Mouse (Mus musculus) mesoderm, embryonic 11.5 days (tissue): ENCODE data around the gene Dhx32.

Experiments used
- DNase-seq: peaks from one replicate; pipeline ENCODE4 v3.0.0-alpha.2; 2012; ENCODE audit warnings: low read depth, low spot score

Dhx32 gene

GRCm38 (mm10) chr7:133775179-133775578 lies 7.3 kb downstream of the Dhx32 start:
- DNase-seq = peak; percentile 46

DNA sequence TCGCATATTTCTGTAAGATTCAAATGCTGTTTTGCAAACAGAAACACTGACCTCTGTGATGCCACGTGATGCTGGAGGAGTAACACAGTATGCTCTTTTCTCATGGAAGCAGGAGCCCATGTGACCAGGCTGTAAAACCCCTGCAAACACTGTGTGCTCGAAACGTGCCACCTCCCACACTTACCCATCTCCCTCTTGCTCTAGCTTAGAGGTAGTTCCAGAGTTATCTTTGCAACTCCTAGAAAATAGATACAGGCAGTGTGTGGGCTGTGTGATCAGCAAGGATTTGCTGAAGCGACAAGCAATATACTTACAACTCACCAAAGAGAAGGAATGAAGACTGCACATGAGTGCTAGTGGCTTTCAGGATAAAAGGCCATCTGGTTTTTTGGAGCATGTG lies 14.0 kb downstream of the Dhx32 start:
- no peak for DNase-seq

DNA sequence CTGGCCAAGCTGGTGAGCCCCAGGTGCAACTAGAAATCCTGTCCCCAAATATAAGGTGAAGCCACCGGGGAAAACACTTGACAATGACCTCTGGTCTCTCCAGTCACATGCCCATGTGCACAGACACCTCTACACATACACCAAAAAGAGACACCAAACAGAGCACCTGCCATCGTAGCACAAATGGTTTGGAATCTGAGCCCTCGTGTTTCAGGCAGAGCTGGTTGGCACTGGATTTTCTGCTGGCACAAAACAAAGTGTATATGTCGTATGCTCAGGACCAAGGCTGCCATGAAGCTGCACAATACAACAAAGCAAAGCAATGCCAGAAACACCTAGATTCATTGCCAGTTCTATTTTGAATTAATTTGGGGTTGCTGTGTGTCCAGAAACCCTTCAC lies 14.5 kb downstream of the Dhx32 start:
- no peak for DNase-seq

- DNase-seq = no peak
Observed at GRCm38 (mm10) chr7:133765849-133766243, 16.7 kb downstream of the Dhx32 start.

GRCm38 (mm10) chr7:133765240-133765848 lies 17.2 kb downstream of the Dhx32 start:
- DNase-seq = no peak

DNA sequence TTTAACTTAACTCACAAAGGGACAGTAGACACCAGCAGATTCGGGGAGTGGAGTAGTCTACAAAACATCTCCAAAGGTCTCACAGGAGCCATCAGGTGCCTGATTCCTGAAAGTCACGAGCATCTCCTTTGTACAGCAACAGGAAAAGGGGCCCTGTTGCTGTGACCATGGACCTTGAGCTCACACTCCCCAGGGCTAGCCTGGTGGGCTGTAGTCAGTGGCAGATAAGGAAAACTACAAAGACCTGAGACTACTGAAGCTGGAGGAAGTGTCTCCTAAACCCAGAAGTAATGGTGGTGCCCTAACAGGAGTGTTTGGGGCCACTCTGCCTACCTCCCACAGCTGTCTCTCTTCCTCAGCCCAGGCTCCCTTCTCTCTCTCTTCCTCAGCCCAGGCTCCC lies 18.1 kb downstream of the Dhx32 start:
- no peak for DNase-seq

- DNase-seq = no peak
Observed at GRCm38 (mm10) chr7:133762696-133763095, 19.8 kb downstream of the Dhx32 start.

DNA sequence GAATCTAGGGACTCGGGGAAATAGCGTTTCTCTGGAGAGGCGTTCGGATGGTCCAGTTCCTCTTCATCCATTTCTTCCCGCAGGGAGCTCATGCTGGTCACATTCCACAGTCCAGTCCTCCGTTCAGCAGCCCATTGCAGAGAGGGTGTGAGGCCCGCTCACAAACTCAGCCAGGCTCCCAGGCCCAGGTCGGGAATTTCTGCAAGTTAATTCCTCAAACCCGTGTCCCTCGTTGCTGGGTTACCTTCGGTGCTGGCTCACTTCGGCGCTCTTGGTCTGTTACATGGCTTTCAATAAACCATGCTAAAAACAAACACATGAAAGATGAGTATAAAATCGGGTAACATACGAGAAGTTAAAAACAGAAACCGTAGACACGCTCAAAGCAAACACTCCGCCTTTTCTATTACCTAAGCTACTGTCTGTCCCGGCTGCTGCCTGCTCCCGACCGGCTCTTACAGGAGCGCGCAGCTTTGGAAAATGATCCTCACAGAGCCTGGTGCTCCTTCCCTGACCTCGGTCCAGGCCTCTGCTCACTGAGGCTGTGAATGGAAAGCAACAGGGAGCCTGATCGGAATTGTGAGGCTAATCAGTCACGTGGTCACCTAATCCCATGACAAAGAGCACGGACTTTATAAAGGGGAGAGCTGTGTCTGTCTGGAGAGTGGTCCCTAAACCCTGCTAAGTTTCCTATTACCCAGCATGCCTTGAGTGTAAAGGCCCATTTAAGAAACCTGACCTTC lies 22.7 kb downstream of the Dhx32 start:
- peak; percentile 82 for DNase-seq

GRCm38 (mm10) chr7:133758716-133759115 lies 23.8 kb downstream of the Dhx32 start:
- no peak for DNase-seq

- no peak for DNase-seq
Observed at GRCm38 (mm10) chr7:133757961-133758455, 24.5 kb downstream of the Dhx32 start.

DNA sequence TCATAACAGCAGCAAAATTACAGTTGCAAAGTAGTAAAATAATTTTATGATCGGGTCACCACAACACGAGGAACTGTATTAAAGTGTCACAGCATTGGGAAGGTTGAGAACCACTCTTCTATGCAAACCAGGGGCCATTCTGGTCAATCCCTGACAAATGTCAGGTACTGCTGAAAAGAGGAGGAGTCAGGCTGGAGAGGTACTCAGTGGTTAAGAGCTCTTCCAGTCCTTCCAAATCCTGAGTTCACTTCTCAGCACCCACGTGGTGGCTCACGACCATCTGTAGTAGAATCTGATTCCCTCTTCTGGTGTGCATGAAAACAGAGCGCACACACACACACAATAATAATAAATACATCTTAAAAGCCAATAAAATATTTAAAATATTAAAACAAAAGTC lies 31.4 kb downstream of the Dhx32 start:
- no peak for DNase-seq

GRCm38 (mm10) chr7:133750666-133751065 lies 31.9 kb downstream of the Dhx32 start:
- no peak for DNase-seq

DNA sequence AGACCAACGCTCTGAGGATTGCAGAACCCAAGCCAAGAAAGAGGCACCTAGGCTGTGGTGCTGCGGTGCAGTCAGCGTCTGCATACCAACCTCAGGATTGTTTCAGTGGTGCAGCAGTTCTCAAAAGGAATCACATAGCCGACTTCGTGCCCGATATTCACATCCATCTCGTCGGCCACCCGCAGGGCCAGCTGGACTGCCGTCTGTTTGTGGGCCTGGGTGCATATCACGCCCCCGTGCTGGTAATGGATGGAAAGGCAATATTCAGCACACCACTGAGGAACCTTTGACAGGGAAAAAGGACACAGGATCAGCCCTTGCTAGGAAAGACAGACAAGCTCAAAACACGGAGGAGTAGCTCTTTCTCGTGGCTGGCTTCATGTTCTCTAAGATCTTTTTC lies 33.8 kb downstream of the Dhx32 start:
- no peak for DNase-seq

DNA sequence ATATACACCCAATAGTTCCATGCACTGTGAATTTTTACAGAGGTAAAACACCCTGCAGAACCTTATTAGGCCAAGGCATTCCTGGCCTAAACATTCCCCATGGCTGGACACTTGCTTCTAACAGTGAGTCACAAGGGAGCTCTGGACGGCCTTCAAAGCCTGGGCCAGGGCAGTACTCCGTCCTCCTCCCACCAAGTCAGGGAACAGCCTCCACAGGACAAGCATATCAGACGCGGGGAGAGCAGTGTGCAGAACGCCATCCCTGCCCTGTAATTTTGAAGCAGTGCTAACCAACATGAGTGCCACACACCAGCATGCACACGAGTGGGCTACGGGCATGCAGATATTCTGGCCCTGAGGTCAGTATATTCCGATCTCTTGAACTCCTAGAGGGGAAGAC lies 35.2 kb downstream of the Dhx32 start:
- DNase-seq = no peak

DNA sequence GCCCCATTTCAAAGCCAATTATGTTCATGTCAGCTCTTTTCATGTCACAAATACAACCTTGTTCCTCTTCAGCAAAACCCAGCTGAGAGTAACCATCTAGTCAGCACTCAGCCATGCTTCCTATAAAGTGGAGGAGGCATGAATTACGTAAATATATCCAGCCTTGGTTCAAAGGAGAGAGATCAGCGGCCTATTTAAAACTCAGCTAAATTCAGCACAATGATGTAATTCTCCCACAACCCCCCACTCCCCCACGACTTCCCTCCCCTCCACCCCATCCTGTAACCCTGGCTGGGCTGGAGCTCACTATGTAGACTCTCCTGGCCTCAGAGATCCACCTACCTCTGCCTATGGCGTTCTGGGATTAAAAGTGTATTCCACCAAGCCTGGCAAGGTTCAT lies 37.8 kb downstream of the Dhx32 start:
- no peak for DNase-seq

DNA sequence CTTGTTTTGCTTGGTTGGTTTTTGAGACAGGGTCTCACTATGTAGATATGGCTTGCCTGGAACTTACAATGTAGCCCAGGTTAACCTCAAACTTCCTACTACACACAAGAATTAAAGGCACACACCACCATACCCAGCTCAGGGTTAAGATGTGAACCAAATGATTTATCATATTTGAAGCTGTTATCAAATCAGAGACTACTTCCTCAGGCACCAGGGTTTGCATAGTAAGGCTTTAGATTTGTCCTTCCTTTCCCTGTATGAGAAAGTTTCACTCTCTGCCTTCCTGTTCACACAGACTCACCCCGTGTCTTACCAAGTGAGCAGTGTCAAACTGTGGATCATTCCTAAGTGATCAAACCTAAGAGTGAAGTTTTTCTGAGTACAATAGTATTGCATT lies 38.3 kb downstream of the Dhx32 start:
- no peak for DNase-seq

- no peak for DNase-seq
Observed at GRCm38 (mm10) chr7:133743611-133744010, 38.9 kb downstream of the Dhx32 start.

- DNase-seq = no peak
Observed at GRCm38 (mm10) chr7:133742530-133743325, 39.8 kb downstream of the Dhx32 start.

DNA sequence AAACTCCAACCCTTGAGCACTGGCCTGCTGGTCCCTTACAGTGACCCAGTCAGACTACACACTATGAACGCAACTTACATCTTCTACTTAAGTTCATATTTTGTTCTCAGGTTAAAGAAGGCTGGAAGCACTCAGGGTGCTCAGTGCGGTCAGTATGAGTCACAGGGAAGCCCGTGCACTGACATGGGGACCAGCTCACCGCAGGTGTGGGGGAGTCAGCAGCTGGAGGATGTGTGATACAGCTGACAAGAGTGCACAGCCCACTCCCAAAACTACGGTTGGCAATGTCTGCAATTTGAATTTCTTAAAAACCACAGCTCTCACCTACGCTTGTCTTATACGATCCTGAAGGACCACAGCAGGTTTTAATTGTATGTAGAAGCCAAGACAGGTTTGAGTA lies 42.0 kb downstream of the Dhx32 start:
- no peak for DNase-seq

DNA sequence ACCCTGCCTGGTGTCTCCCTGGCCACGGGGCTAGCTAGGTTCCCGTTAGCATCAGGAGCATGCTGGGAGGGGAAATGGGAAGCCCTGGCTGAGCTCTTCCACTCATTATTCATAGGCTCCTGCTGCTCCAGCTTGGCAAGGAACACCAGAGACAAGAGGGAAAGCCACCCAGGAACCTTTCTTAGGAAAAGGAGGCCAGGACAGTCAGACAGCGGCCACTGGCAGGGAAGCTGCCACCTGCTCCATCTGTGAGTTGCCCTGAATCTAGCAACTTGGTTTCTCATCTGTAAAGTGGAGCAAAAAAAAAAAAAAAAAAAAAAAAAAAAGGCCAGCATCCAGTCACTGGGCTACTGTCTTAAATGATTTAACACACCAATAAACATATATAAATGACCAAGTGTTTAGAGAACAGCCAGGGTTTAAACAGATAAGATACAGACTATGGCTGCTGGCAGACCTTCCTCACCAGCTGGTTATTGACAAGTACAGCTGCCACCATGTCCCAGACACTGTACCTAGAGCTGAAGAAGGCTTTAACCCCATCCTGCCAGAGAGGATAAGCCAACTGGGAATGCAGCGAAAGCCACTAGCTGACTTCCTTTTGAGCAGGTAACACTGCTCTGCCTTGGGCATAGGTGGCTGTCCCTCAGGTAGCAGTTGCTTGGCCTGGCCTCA lies 50.4 kb downstream of the Dhx32 start:
- DNase-seq = no peak

DNA sequence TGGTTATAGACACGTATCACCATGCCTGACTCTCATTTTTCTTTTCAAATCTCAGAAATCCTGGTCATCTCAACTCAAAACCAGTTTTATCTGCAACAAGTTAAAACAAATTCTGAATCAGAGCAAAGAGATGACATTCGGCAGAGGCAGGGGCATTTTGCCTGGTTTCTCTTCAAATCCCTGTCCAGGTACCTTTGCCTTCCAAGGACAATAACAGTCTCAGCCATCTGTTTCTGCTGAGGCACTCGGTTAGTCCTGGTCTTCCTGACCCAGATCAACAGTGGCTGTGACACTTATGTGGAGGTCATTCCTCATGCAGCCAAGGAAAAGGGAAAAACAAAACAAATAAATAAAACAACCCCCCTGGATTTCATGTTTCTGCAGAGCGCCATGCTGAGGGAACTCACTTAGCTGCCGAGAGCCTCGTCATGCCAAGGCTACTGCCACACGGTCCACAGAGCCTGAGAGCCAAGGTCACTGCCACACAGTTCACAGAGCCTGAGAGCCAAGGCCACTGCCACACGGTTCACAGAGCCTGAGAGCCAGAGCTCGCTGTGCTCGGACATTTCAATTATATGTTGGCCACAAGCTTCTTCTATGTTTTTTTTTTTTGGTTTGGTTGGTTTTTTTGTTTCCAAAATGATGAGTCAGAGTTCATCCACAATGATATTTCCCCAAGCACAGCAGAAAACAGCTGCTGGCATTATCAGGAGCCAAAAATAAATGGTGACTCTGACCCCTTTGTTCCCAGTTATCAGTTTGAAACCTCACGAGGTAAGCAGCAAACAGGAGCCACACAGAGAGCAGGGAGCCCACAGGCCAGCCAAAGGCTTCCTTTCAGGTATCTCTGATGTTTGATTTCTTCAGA lies 52.0 kb downstream of the Dhx32 start:
- DNase-seq = no peak
